Comparison of ENCODE assay signal across 8 mouse cellular contexts in genomic region chr4:133058513-133059480, GRCm38 (mm10). TPM values are rescaled to one million over a fixed set of nuclear protein-coding genes. Genes with fewer than 3 reads are reported as not detected.
A peak's percentile ranks its signal among the peaks of the same experiment; 100 is the strongest.
DNase-seq lines count a peak whose midpoint lies in the region; ATAC-seq and TF ChIP-seq lines count a peak whose summit lies in the region.

No protein-coding gene starts in this region.

- H3K27ac ChIP-seq in heart, embryonic 10.5 days, result peak overlapping the region; percentile 83
- H3K27ac ChIP-seq in midbrain, embryonic 15.5 days, result peak overlapping the region; percentile 35; the same call in 1 of the 2 replicates
- no peak overlapping the region for H3K27ac ChIP-seq in midbrain, embryonic 11.5 days (ENCODE audit: low read depth, low read length)
- H3K27ac ChIP-seq in limb, embryonic 14.5 days (replicated peaks; ENCODE audit: low read depth, low read length), result no peak overlapping the region
- peak overlapping the region; percentile 96 for H3K27ac ChIP-seq in stomach, embryonic 16.5 days (ENCODE audit: low read length)

- H3K4me3 ChIP-seq in heart, embryonic 10.5 days, result no peak overlapping the region
- H3K4me3 ChIP-seq in midbrain, embryonic 15.5 days, result no peak overlapping the region
- H3K4me3 ChIP-seq in midbrain, embryonic 11.5 days (ENCODE audit: low read depth, low read length), result no peak overlapping the region
- no peak overlapping the region for H3K4me3 ChIP-seq in limb, embryonic 14.5 days (replicated peaks; ENCODE audit: low read length)
- H3K4me3 ChIP-seq in stomach, embryonic 16.5 days (replicated peaks; ENCODE audit: low read length), result no peak overlapping the region

- DNase-seq in heart, embryonic 10.5 days (ENCODE audit: low spot score), result no peak
- DNase-seq in heart, postnatal 36 days, result no peak
- no peak for DNase-seq in midbrain, embryonic 11.5 days (ENCODE audit: low spot score, missing footprints)
- no peak for DNase-seq in limb, embryonic 14.5 days (ENCODE audit: low spot score)
- DNase-seq in cerebellum, adult 11-12 months, result no peak
- DNase-seq in natural killer cell, adult 2 months (ENCODE audit: low spot score in 2 of 2), result no peak

- no peaks in the 10 kb centered on the region for H3K9me3 ChIP-seq in heart, embryonic 10.5 days
- H3K9me3 ChIP-seq in midbrain, embryonic 15.5 days, result no peaks in the 10 kb centered on the region
- H3K9me3 ChIP-seq in midbrain, embryonic 11.5 days (ENCODE audit: control insufficient read depth, low read length), result no peaks in the 10 kb centered on the region
- H3K9me3 ChIP-seq in limb, embryonic 14.5 days (ENCODE audit: control insufficient read depth, low read length), result no peaks in the 10 kb centered on the region
- no peaks in the 10 kb centered on the region for H3K9me3 ChIP-seq in stomach, embryonic 16.5 days (replicated peaks; ENCODE audit: control insufficient read depth, low read length)

- H3K4me1 ChIP-seq in heart, embryonic 10.5 days, result peaks cover 87% of the 10 kb centered on the region
- H3K4me1 ChIP-seq in midbrain, embryonic 15.5 days, result peaks cover 21% of the 10 kb centered on the region
- peaks cover 13% of the 10 kb centered on the region for H3K4me1 ChIP-seq in midbrain, embryonic 11.5 days (ENCODE audit: control insufficient read depth, insufficient read depth, low read length)
- peaks cover 52% of the 10 kb centered on the region for H3K4me1 ChIP-seq in limb, embryonic 14.5 days (ENCODE audit: control insufficient read depth, insufficient read depth, low read length)
- H3K4me1 ChIP-seq in stomach, embryonic 16.5 days (ENCODE audit: control insufficient read depth, insufficient read depth, low read length), result peaks cover 63% of the 10 kb centered on the region

- ATAC-seq in midbrain, embryonic 15.5 days (replicated peaks), result no peak
- ATAC-seq in midbrain, embryonic 11.5 days (ENCODE audit: low FRiP score), result no peak
- no peak for ATAC-seq in limb, embryonic 14.5 days (ENCODE audit: low FRiP score, low read depth)
- no peak for ATAC-seq in stomach, embryonic 16.5 days (ENCODE audit: insufficient read depth, low FRiP score)

- no peak overlapping the region for H3K9ac ChIP-seq in midbrain, embryonic 15.5 days
- H3K9ac ChIP-seq in midbrain, embryonic 11.5 days (ENCODE audit: low read length), result no peak overlapping the region
- peak overlapping the region; percentile 7; the same call in 1 of the 2 replicates for H3K9ac ChIP-seq in limb, embryonic 14.5 days (ENCODE audit: low read depth, low read length, severe bottlenecking)
- H3K9ac ChIP-seq in stomach, embryonic 16.5 days (ENCODE audit: low read length), result peak overlapping the region; percentile 48

- TF ChIP-seq POLR2A in limb, embryonic 14.5 days (IDR thresholded peaks at IDR 0.05; ENCODE audit: borderline replicate concordance, extremely low read depth, insufficient read depth, insufficient read length), result no peak

- H3K27me3 ChIP-seq in heart, embryonic 10.5 days (ENCODE audit: insufficient read depth, poor library complexity, severe bottlenecking), result no peaks in the 10 kb centered on the region
- H3K27me3 ChIP-seq in midbrain, embryonic 15.5 days (replicated peaks), result no peaks in the 10 kb centered on the region
- no peaks in the 10 kb centered on the region for H3K27me3 ChIP-seq in midbrain, embryonic 11.5 days (ENCODE audit: control insufficient read depth, insufficient read depth, low read length)
- no peaks in the 10 kb centered on the region for H3K27me3 ChIP-seq in limb, embryonic 14.5 days (ENCODE audit: control insufficient read depth, insufficient read depth, low read length)
- no peaks in the 10 kb centered on the region for H3K27me3 ChIP-seq in stomach, embryonic 16.5 days (ENCODE audit: control insufficient read depth, insufficient read depth, low read length)

- peaks cover 62% of the 10 kb centered on the region for H3K36me3 ChIP-seq in heart, embryonic 10.5 days
- H3K36me3 ChIP-seq in midbrain, embryonic 15.5 days (replicated peaks), result peaks cover 30% of the 10 kb centered on the region; the same call in 1 of the 2 replicates
- peaks cover 15% of the 10 kb centered on the region for H3K36me3 ChIP-seq in midbrain, embryonic 11.5 days (ENCODE audit: control insufficient read depth, insufficient read depth, low read length)
- peaks cover 75% of the 10 kb centered on the region for H3K36me3 ChIP-seq in limb, embryonic 14.5 days (ENCODE audit: control insufficient read depth, insufficient read depth, low read length)
- H3K36me3 ChIP-seq in stomach, embryonic 16.5 days (ENCODE audit: control insufficient read depth, insufficient read depth, low read length), result peaks cover 24% of the 10 kb centered on the region

- H3K4me2 ChIP-seq in midbrain, embryonic 15.5 days, result no peak overlapping the region
- no peak overlapping the region for H3K4me2 ChIP-seq in midbrain, embryonic 11.5 days
- no peak overlapping the region for H3K4me2 ChIP-seq in limb, embryonic 14.5 days (replicated peaks; ENCODE audit: low read depth, low read length, severe bottlenecking)
- H3K4me2 ChIP-seq in stomach, embryonic 16.5 days (ENCODE audit: low read depth, low read length), result 0 out of 2 replicates have a peak overlapping the region, but pooled peaks have one; percentile 6

- 58% methylated on average over 11 of the region's 11 CpGs for WGBS in heart, embryonic 10.5 days
- 79% methylated on average over 11 of the region's 11 CpGs for WGBS in midbrain, embryonic 15.5 days
- WGBS in midbrain, embryonic 11.5 days, result 76% methylated on average over 11 of the region's 11 CpGs
- 55% methylated on average over 11 of the region's 11 CpGs for WGBS in limb, embryonic 14.5 days
- WGBS in stomach, embryonic 16.5 days, result 52% methylated on average over 11 of the region's 11 CpGs

- intact Hi-C loops in heart, postnatal 36 days (cut with DNase I), result loop anchor here (5.0 kb wide), 3 partner anchors 34 to 239 kb away; no protein-coding TSS in a partner anchor

RNA-seq across cellular contexts. Expression of gene Ahdc1, which starts 47.7 kb away (rescaled TPM):
- 8.4 and 12.2 TPM in 2 replicates for polyA plus RNA-seq in heart, embryonic 10.5 days (2016; fragmentation: Nextera tagmentation; extraction: Ambion mirVana)
- total RNA-seq in heart, postnatal 36 days (2021), result 10 to 100 TPM; 41.9 to 50.8 TPM
- 13.5 and 14.4 TPM in 2 replicates for polyA plus RNA-seq in midbrain, embryonic 15.5 days (2015; fragmentation: Nextera tagmentation; extraction: Ambion mirVana)
- polyA plus RNA-seq in midbrain, embryonic 11.5 days (2014; fragmentation: Nextera tagmentation; extraction: Ambion mirVana), result 4.9 and 5.3 TPM in 2 replicates
- 29.6 and 41.0 TPM in 2 replicates for polyA plus RNA-seq in limb, embryonic 14.5 days (2012; rRNA removed)
- polyA plus RNA-seq in limb, embryonic 14.5 days (2014; fragmentation: Nextera tagmentation; extraction: Ambion mirVana), result 12.9 and 15.6 TPM in 2 replicates
- 4.9 and 7.1 TPM in 2 replicates for polyA plus RNA-seq in stomach, embryonic 16.5 days (2015; fragmentation: Nextera tagmentation; extraction: Ambion mirVana)

Comparison
In these comparisons a context has a peak if more than half of its experiments do, and no peak if none do; other contexts are left out.
1. H3K27ac ChIP-seq: peak in heart, embryonic 10.5 days (single experiment), midbrain, embryonic 15.5 days (single experiment) and stomach, embryonic 16.5 days (single experiment); none in midbrain, embryonic 11.5 days (single experiment) and limb, embryonic 14.5 days (single experiment).
2. H3K9ac ChIP-seq: peak in limb, embryonic 14.5 days (single experiment) and stomach, embryonic 16.5 days (single experiment); none in midbrain, embryonic 15.5 days (single experiment) and midbrain, embryonic 11.5 days (single experiment).